9 mouse cellular contexts compared by ENCODE assay signal in the genomic region with DNA sequence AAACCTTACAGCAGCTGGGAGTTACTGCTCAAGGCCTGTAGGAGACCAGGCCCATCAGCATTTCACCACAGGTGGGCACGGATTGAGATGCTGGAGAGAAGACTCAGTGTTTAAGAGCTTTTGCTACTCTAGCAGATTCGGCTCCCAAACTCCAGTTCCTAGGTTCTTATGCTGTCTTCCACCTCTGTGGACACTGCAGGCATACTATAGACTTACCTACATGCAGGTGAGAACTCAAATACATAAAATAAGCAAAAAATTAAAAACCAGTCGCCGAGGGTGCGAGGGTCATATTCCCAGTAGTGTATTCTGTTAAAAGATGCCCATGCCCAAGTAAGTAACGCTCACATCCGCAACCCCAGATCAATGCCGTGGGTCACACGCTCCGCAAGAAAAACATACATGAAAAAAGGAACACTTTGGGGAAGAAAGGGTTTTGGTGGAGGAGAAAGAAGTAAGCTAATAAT. TPM values are rescaled to one million over a fixed set of nuclear protein-coding genes. Genes with fewer than 3 reads are reported as not detected.
A peak's percentile ranks its signal among the peaks of the same experiment; 100 is the strongest.
DNase-seq lines count a peak whose midpoint lies in the region; ATAC-seq and TF ChIP-seq lines count a peak whose summit lies in the region.
"Had no signal": no experiment of that assay in that cellular context is flagged by ENCODE, and none has a peak within 500 bp of the region (broad histone marks: within the 10 kb centered on the region; RNA-seq: fewer than 3 reads in every experiment).

No protein-coding gene starts in this region.

- peak overlapping the region; percentile 30; the same call in 1 of the 2 replicates for H3K9ac ChIP-seq in ES-E14 (ENCODE audit: insufficient read depth, low read depth, low read length, poor library complexity, severe bottlenecking)
- peak overlapping the region; percentile 43 for H3K9ac ChIP-seq in forebrain, embryonic 11.5 days (ENCODE audit: low read length)
- peak overlapping the region; percentile 49 for H3K9ac ChIP-seq in liver, embryonic 13.5 days

- in situ Hi-C loops in ES-E14 (cut with MboI; ENCODE audit: low sequenced_read_pairs in 2 of 2, unreplicated experiment in 2 of 2): no loop called here

- H3K4me3 ChIP-seq in ES-E14 (ENCODE audit: insufficient read depth in 1 of 2, low read depth in 1 of 2, low read length in 2 of 2, poor library complexity in 1 of 2, severe bottlenecking in 1 of 2): peak overlapping the region; percentile 22 to 75; a peak in 3 of 4 replicates
- H3K4me3 ChIP-seq in forebrain, embryonic 11.5 days (ENCODE audit: low read depth, low read length): peak overlapping the region; percentile 77
- peak overlapping the region; percentile 91 for H3K4me3 ChIP-seq in liver, embryonic 13.5 days (replicated peaks)

- no peaks in the 10 kb centered on the region for H3K36me3 ChIP-seq in ES-E14 (ENCODE audit: control insufficient read depth, insufficient read depth, low read length, poor library complexity, severe bottlenecking)
- H3K36me3 ChIP-seq in forebrain, embryonic 11.5 days (ENCODE audit: control insufficient read depth, insufficient read depth, low read length): no peaks in the 10 kb centered on the region
- peaks cover 8% of the 10 kb centered on the region; the same call in 1 of the 2 replicates for H3K36me3 ChIP-seq in liver, embryonic 13.5 days

- H3K4me2 ChIP-seq in forebrain, embryonic 11.5 days (ENCODE audit: low read depth, low read length, severe bottlenecking): peak overlapping the region; percentile 43; the same call in 1 of the 2 replicates
- H3K4me2 ChIP-seq in liver, embryonic 13.5 days: peak overlapping the region; percentile 89

- 52% methylated on average over 10 of the region's 10 CpGs for WGBS in forebrain, embryonic 11.5 days
- 48% methylated on average over 10 of the region's 10 CpGs for WGBS in liver, embryonic 13.5 days (ENCODE audit: insufficient replicate concordance)

- ATAC-seq in forebrain, embryonic 11.5 days (replicated peaks; ENCODE audit: low FRiP score): peak; percentile 35
- no peak for ATAC-seq in liver, embryonic 13.5 days (ENCODE audit: low read depth)

- peak; percentile 91 for DNase-seq in heart, adult 11 months
- DNase-seq in heart, adult 8-10 months (ENCODE audit: low spot score): no peak
- no peak for DNase-seq in ES-E14 (ENCODE audit: low read depth, low spot score)
- DNase-seq in forebrain, embryonic 11.5 days (ENCODE audit: low spot score): no peak
- no peak for DNase-seq in liver, embryonic 13.5 days
- DNase-seq in urinary bladder, postnatal 25 days (ENCODE audit: low spot score): no peak
- DNase-seq in embryo, embryonic 10.5 days (ENCODE audit: low spot score): no peak
- no peak for DNase-seq in spleen, postnatal 36 days (ENCODE audit: low spot score in 2 of 2)

- no peaks in the 10 kb centered on the region for H3K27me3 ChIP-seq in forebrain, embryonic 11.5 days (ENCODE audit: control insufficient read depth, insufficient read depth, low read length)
- no peaks in the 10 kb centered on the region for H3K27me3 ChIP-seq in liver, embryonic 13.5 days

- no peaks in the 10 kb centered on the region for H3K9me3 ChIP-seq in ES-E14 (ENCODE audit: control insufficient read depth, insufficient read depth, low read depth, low read length)
- H3K9me3 ChIP-seq in forebrain, embryonic 11.5 days (ENCODE audit: control insufficient read depth, low read length): no peaks in the 10 kb centered on the region
- no peaks in the 10 kb centered on the region for H3K9me3 ChIP-seq in liver, embryonic 13.5 days (replicated peaks)

- peaks cover 0 to 7% of the 10 kb centered on the region in 2 experiments; a peak in 2 of 4 replicates for H3K4me1 ChIP-seq in ES-E14 (ENCODE audit: control insufficient read depth in 2 of 2, insufficient read depth in 2 of 2, low read length in 2 of 2, poor library complexity in 1 of 2)
- peaks cover 6% of the 10 kb centered on the region; the same call in 1 of the 2 replicates for H3K4me1 ChIP-seq in forebrain, embryonic 11.5 days (replicated peaks; ENCODE audit: control insufficient read depth, insufficient read depth, low read length)
- peaks cover 27% of the 10 kb centered on the region for H3K4me1 ChIP-seq in liver, embryonic 13.5 days (replicated peaks)

- H3K27ac ChIP-seq in ES-E14 (ENCODE audit: insufficient read depth, low read depth, low read length, poor library complexity, severe bottlenecking): no peak overlapping the region
- no peak overlapping the region for H3K27ac ChIP-seq in forebrain, embryonic 11.5 days (ENCODE audit: low read depth, low read length)
- H3K27ac ChIP-seq in liver, embryonic 13.5 days: no peak overlapping the region

TF ChIP-seq in ES-E14, 5 proteins besides CTCF, POLR2A, EP300 and RAD21:
- TF ChIP-seq MAFK (IDR thresholded peaks at IDR 0.05; ENCODE audit: insufficient read depth, low read depth, low read length) (no peak), HCFC1 (IDR thresholded peaks at IDR 0.05; ENCODE audit: borderline replicate concordance, insufficient read depth, low read length) (no peak), ZNF384 (IDR thresholded peaks at IDR 0.05; ENCODE audit: low read depth, low read length) (no peak), CHD2 (IDR thresholded peaks at IDR 0.05; ENCODE audit: low read depth, low read length) (no peak), ZC3H11A (IDR thresholded peaks at IDR 0.05; ENCODE audit: borderline replicate concordance, low read depth, low read length) (no peak)

RNA-seq across cellular contexts. Expression of gene Ap2s1, which starts 0.6 kb away (rescaled TPM):
- 10 to 100 TPM; 65.2 to 74.9 (median 70.8) TPM for total RNA-seq in heart, adult 8-10 months (2022)
- 188 and 227 TPM in 2 replicates for total RNA-seq in ES-E14 (2012; rRNA removed)
- polyA plus RNA-seq in forebrain, embryonic 11.5 days (2014; fragmentation: Nextera tagmentation; extraction: Ambion mirVana): 270 and 272 TPM in 2 replicates
- polyA plus RNA-seq in liver, embryonic 13.5 days (2015; fragmentation: Nextera tagmentation; extraction: Ambion mirVana): 195 and 202 TPM in 2 replicates

RNA-seq across cellular contexts. Expression of gene Ceacam9, which starts 15.9 kb away (rescaled TPM):
- total RNA-seq in heart, adult 8-10 months (2022): not detected
- 0.22 TPM in 1 of 2 replicates, not detected in the other for total RNA-seq in ES-E14 (2012; rRNA removed)
- not detected in 2 replicates for polyA plus RNA-seq in forebrain, embryonic 11.5 days (2014; fragmentation: Nextera tagmentation; extraction: Ambion mirVana)
- polyA plus RNA-seq in liver, embryonic 13.5 days (2015; fragmentation: Nextera tagmentation; extraction: Ambion mirVana): not detected in 2 replicates
- polyA plus RNA-seq: C2C12 had no signal

RNA-seq across cellular contexts. Expression of gene Slc1a5, which starts 43.5 kb away (rescaled TPM):
- total RNA-seq in heart, adult 8-10 months (2022): 10 to 100 TPM; 14.5 to 21.7 (median 17.7) TPM
- total RNA-seq in ES-E14 (2012; rRNA removed): 72.0 and 156 TPM in 2 replicates
- polyA plus RNA-seq in forebrain, embryonic 11.5 days (2014; fragmentation: Nextera tagmentation; extraction: Ambion mirVana): 33.9 and 34.1 TPM in 2 replicates
- polyA plus RNA-seq in liver, embryonic 13.5 days (2015; fragmentation: Nextera tagmentation; extraction: Ambion mirVana): 92.3 and 93.0 TPM in 2 replicates
